Mouse (Mus musculus): Measurements from ENCODE around the gene Ccdc60. TPM values are rescaled to one million over a fixed set of nuclear protein-coding genes. Genes with fewer than 3 reads are reported as not detected.
"Not testable (repeated sequence)": the region's sequence is repeated elsewhere in the genome, so short reads cannot be mapped to it uniquely, and the experiment has no call there.

The Ccdc60 gene
- polyA plus RNA-seq, 1 experiment: not detected

- Histone ChIP-seq H3K4me1 (ENCODE audit: control insufficient read depth, insufficient read depth, low read length) (no peaks in the 10 kb centered on the region), H3K4me3 (ENCODE audit: insufficient read depth, low read length) (no peak overlapping the region), H3K27ac (ENCODE audit: insufficient read depth, low read depth, low read length) (no peak overlapping the region)
- no peak for TF ChIP-seq POLR2A (IDR thresholded peaks at IDR 0.05; ENCODE audit: borderline replicate concordance, low read depth, low read length)
- TF ChIP-seq CTCF (IDR thresholded peaks at IDR 0.05; ENCODE audit: low read depth, low read length): no peak
Observed at GRCm38 (mm10) chr5:116154811-116155210, 134.0 kb downstream of the Ccdc60 start.

GRCm38 (mm10) chr5:116146446-116146845 lies 142.3 kb downstream of the Ccdc60 start:
- not testable (repeated sequence) for H3K27ac ChIP-seq (ENCODE audit: insufficient read depth, low read depth, low read length); H3K4me3 ChIP-seq (ENCODE audit: insufficient read depth, low read length); H3K4me1 ChIP-seq (ENCODE audit: control insufficient read depth, insufficient read depth, low read length)

DNA sequence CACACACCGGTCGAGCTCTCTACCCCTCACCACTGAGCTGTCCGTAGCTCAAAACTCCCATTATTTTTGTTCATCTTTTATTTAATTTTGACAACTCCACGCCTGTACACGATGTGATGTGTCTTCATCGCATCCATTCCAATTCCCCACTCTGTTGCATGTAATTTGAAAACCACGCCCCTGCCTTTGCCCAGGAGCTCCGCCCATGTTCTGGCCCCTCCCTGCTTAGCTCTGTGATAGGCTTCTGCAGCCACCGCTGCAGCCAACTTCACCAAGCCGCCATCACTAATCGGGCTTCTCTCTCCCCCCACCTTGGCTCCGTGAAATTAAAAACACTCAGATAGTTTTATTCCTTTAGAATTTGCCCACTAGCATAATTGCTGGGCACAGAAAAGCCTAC lies 144.1 kb downstream of the Ccdc60 start:
- no peaks in the 10 kb centered on the region for H3K4me1 ChIP-seq (ENCODE audit: control insufficient read depth, insufficient read depth, low read length)
- TF ChIP-seq CTCF (IDR thresholded peaks at IDR 0.05; ENCODE audit: low read depth, low read length) (no peak), POLR2A (IDR thresholded peaks at IDR 0.05; ENCODE audit: borderline replicate concordance, low read depth, low read length) (no peak)
- H3K4me3 ChIP-seq (ENCODE audit: insufficient read depth, low read length): no peak overlapping the region
- H3K27ac ChIP-seq (ENCODE audit: insufficient read depth, low read depth, low read length): no peak overlapping the region

DNA sequence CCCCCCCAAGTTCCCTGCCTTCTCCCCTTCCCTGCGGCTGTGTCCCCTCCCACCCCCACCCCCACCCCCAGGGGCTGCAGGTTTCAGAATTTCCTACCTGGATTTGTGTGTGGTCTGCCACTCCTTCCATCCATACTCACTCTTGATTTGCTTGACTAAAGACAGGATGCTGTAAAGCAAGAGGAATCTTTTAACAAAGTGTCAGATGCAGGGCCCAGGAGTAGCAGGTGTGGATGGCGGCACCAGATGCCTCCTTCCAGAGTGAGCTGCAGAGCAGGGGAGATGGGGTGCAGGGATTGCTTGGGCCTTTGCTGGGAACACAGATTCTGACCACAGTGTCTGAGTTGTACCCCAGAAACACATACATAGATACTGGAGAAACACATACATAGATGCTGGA lies 148.1 kb downstream of the Ccdc60 start:
- no peak overlapping the region for H3K27ac ChIP-seq (ENCODE audit: insufficient read depth, low read depth, low read length)
- no peaks in the 10 kb centered on the region for H3K4me1 ChIP-seq (ENCODE audit: control insufficient read depth, insufficient read depth, low read length)
- TF ChIP-seq CTCF (IDR thresholded peaks at IDR 0.05; ENCODE audit: low read depth, low read length) (no peak), POLR2A (IDR thresholded peaks at IDR 0.05; ENCODE audit: borderline replicate concordance, low read depth, low read length) (no peak)

GRCm38 (mm10) chr5:116123344-116123743 lies 165.4 kb downstream of the Ccdc60 start:
- TF ChIP-seq POLR2A (IDR thresholded peaks at IDR 0.05; ENCODE audit: borderline replicate concordance, low read depth, low read length) (no peak), CTCF (IDR thresholded peaks at IDR 0.05; ENCODE audit: low read depth, low read length) (0 out of 2 replicates have a peak, but pooled peaks have one; percentile 29)
- H3K27ac ChIP-seq (ENCODE audit: insufficient read depth, low read depth, low read length): no peak overlapping the region
- H3K4me3 ChIP-seq (ENCODE audit: insufficient read depth, low read length): no peak overlapping the region
- H3K4me1 ChIP-seq (ENCODE audit: control insufficient read depth, insufficient read depth, low read length): no peaks in the 10 kb centered on the region

More for the DNA sequence above, 148.1 kb downstream of the Ccdc60 start:
- no peak overlapping the region for H3K4me3 ChIP-seq (ENCODE audit: insufficient read depth, low read length)

DNA sequence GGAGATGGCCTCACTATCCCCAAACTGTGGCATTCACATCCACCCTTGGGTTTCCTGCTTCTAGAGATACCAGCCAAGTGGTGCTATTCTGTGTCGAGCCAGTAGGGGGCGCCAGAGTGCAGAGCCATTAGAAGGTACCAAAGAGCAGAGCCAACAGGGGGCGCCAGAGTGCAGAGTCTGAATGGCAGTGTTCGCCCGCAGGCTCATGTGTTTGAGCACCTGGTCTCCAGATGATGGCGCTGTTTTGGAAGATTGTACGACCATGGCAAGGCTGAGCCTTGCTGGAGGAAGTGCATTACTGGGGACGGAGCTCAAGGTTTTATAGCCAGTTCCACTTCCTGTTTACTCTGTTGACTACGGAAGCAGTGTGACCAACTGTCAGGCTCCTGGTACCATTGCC lies 172.2 kb downstream of the Ccdc60 start:
- Histone ChIP-seq H3K4me1 (ENCODE audit: control insufficient read depth, insufficient read depth, low read length) (no peaks in the 10 kb centered on the region), H3K27ac (ENCODE audit: insufficient read depth, low read depth, low read length) (no peak overlapping the region)
- TF ChIP-seq CTCF (IDR thresholded peaks at IDR 0.05; ENCODE audit: low read depth, low read length) (peak; percentile 49), POLR2A (IDR thresholded peaks at IDR 0.05; ENCODE audit: borderline replicate concordance, low read depth, low read length) (no peak)

GRCm38 (mm10) chr5:116116110-116116509 lies 172.7 kb downstream of the Ccdc60 start:
- Histone ChIP-seq H3K27ac (ENCODE audit: insufficient read depth, low read depth, low read length) (no peak overlapping the region), H3K4me1 (ENCODE audit: control insufficient read depth, insufficient read depth, low read length) (no peaks in the 10 kb centered on the region), H3K4me3 (ENCODE audit: insufficient read depth, low read length) (no peak overlapping the region)
- TF ChIP-seq POLR2A (IDR thresholded peaks at IDR 0.05; ENCODE audit: borderline replicate concordance, low read depth, low read length): no peak

More for the DNA sequence above, 172.2 kb downstream of the Ccdc60 start:
- H3K4me3 ChIP-seq (ENCODE audit: insufficient read depth, low read length): no peak overlapping the region

DNA sequence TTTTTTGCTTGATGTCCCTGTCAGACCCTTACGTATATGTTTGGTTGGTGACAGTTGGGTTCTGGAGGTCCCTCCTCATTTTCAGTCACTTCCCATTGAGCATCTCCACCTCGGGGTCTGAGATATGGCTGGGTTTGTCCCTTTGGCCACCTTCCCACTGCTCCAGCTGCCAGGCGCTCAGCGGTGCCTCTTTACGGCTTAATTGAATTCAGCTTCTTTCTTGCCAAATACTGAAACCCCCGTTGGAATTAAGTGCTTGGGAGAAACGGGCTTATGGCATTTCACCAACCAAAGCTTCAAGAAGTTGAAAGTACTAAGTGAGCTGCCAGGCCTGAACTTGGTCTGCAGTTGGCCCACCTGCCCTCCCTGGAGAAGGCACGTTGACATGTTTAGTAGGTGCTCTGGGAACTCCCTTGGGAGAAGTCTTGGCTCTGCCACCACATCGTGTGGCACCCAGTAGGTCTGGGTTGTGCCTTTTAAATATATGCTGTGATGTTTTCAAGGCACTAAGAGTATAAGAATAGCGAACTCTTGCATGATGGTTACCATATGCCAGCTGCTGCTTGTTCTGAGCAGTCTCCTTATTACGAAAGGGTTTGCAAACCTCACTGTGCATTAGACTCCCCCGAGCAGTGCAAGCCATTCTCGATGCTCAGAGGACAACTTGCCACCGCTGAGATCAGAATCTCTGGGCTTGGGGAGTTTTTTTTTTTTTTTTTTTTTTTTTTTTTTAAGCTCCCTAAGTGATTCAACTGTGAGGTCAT lies 173.5 kb downstream of the Ccdc60 start:
- Histone ChIP-seq H3K27ac (ENCODE audit: insufficient read depth, low read depth, low read length) (no peak overlapping the region), H3K4me3 (ENCODE audit: insufficient read depth, low read length) (no peak overlapping the region)
- TF ChIP-seq POLR2A (IDR thresholded peaks at IDR 0.05; ENCODE audit: borderline replicate concordance, low read depth, low read length): no peak
- TF ChIP-seq CTCF (IDR thresholded peaks at IDR 0.05; ENCODE audit: low read depth, low read length): no peak

GRCm38 (mm10) chr5:116108651-116109050 lies 180.1 kb downstream of the Ccdc60 start:
- no peak overlapping the region for H3K4me3 ChIP-seq (ENCODE audit: insufficient read depth, low read length)
- H3K4me1 ChIP-seq (ENCODE audit: control insufficient read depth, insufficient read depth, low read length): no peaks in the 10 kb centered on the region
- no peak for TF ChIP-seq POLR2A (IDR thresholded peaks at IDR 0.05; ENCODE audit: borderline replicate concordance, low read depth, low read length)
- TF ChIP-seq CTCF (IDR thresholded peaks at IDR 0.05; ENCODE audit: low read depth, low read length): no peak
- no peak overlapping the region for H3K27ac ChIP-seq (ENCODE audit: insufficient read depth, low read depth, low read length)

More for the DNA sequence above, 173.5 kb downstream of the Ccdc60 start:
- no peaks in the 10 kb centered on the region for H3K4me1 ChIP-seq (ENCODE audit: control insufficient read depth, insufficient read depth, low read length)

- H3K4me1 ChIP-seq (ENCODE audit: control insufficient read depth, insufficient read depth, low read length): no peaks in the 10 kb centered on the region
- no peak overlapping the region for H3K27ac ChIP-seq (ENCODE audit: insufficient read depth, low read depth, low read length)
- TF ChIP-seq POLR2A (IDR thresholded peaks at IDR 0.05; ENCODE audit: borderline replicate concordance, low read depth, low read length): no peak
- TF ChIP-seq CTCF (IDR thresholded peaks at IDR 0.05; ENCODE audit: low read depth, low read length): no peak
- H3K4me3 ChIP-seq (ENCODE audit: insufficient read depth, low read length): no peak overlapping the region
Observed at GRCm38 (mm10) chr5:116084231-116084630, 204.6 kb downstream of the Ccdc60 start.
